Mouse (Mus musculus): ENCODE results near the gene Bst2. TPM values are rescaled to one million over a fixed set of nuclear protein-coding genes. Genes with fewer than 3 reads are reported as not detected.

Gene Bst2
- polyA plus RNA-seq, 2 experiments, result 12.2 to 41.1 TPM

DNA sequence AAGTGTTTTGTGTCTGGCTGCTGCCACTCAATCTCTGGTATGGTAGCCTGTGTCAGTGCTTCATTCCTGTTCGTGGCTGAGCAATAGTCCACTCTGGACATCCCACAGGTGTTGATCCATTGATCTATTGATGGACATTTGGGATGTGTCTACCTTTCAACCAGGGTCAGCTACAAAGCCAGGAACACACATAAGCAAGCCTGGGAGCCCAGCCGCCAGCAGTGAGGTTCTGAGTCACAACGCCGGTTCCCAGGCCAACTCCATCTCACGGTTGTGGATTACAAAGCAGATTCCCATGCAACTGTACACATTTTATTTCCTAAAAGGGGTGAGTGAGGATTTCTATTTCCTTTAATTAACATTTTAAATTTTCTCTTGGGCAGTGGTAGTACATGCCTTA is 23.5 kb upstream of the Bst2 start:
- Histone ChIP-seq H3K9ac (replicated peaks) (no peak overlapping the region), H3K4me3 (ENCODE audit: insufficient read depth in 1 of 2, low read depth in 2 of 2, low read length in 2 of 2) (no peak overlapping the region), H3K9me3 (ENCODE audit: control insufficient read depth, low read length) (no peaks in the 10 kb centered on the region; the same call in 1 of the 2 replicates), H3K27ac (no peak overlapping the region), H3K4me2 (ENCODE audit: low read depth) (no peak overlapping the region), H3K27me3 (ENCODE audit: control insufficient read depth, insufficient read depth, low read length) (peaks cover 14% of the 10 kb centered on the region), H3K36me3 (replicated peaks; ENCODE audit: control insufficient read depth, insufficient read depth, low read depth) (no peaks in the 10 kb centered on the region), H3K4me1 (replicated peaks; ENCODE audit: control insufficient read depth in 2 of 2, insufficient read depth in 2 of 2, low read length in 1 of 2) (peaks cover 9 to 15% of the 10 kb centered on the region in 2 experiments; a peak in 3 of 4 replicates)
- DNase-seq (ENCODE audit: low read depth in 3 of 3, low spot score in 3 of 3) (no peak), ATAC-seq (ENCODE audit: insufficient read depth) (no peak)
- WGBS (ENCODE audit: insufficient replicate concordance), result 82% methylated on average over 5 of the region's 5 CpGs
- TF ChIP-seq CTCF (IDR thresholded peaks at IDR 0.05; ENCODE audit: low read depth) (no peak), EP300 (IDR thresholded peaks at IDR 0.05; ENCODE audit: low read depth) (no peak)

DNA sequence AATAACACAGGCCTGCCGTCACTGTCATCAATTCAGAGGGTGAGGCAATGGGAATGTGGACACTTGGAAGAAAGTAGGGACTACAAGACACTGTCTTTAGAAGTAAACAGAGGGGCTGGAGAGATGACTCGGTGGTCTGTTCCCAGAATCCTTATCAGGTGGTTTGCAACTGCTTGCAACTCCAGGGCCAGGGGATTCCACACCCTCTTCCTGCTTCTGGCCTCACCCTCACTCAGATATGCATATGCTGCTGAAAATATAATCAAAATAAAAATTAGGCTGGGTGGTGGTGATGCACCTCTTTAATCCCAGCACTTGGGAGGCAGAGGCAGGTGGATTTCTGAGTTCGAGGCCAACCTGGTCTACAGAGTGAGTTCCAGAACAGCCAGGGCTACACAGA is 22.8 kb upstream of the Bst2 start:
- ATAC-seq (ENCODE audit: insufficient read depth), result peak; percentile 34; the same call in 1 of the 2 replicates
- no peak for DNase-seq (ENCODE audit: low read depth in 3 of 3, low spot score in 3 of 3)
- H3K4me2 ChIP-seq (ENCODE audit: low read depth), result peak overlapping the region; percentile 94; the same call in 1 of the 2 replicates
- H3K27ac ChIP-seq, result no peak overlapping the region
- H3K36me3 ChIP-seq (replicated peaks; ENCODE audit: control insufficient read depth, insufficient read depth, low read depth), result no peaks in the 10 kb centered on the region
- no peak overlapping the region for H3K9ac ChIP-seq (replicated peaks)
- no peaks in the 10 kb centered on the region; the same call in 1 of the 2 replicates for H3K9me3 ChIP-seq (ENCODE audit: control insufficient read depth, low read length)
- H3K4me1 ChIP-seq (replicated peaks; ENCODE audit: control insufficient read depth in 2 of 2, insufficient read depth in 2 of 2, low read length in 1 of 2), result peaks cover 9 to 15% of the 10 kb centered on the region in 2 experiments; a peak in 3 of 4 replicates
- H3K27me3 ChIP-seq (ENCODE audit: control insufficient read depth, insufficient read depth, low read length), result peaks cover 14% of the 10 kb centered on the region
- TF ChIP-seq EP300 (IDR thresholded peaks at IDR 0.05; ENCODE audit: low read depth) (no peak), CTCF (IDR thresholded peaks at IDR 0.05; ENCODE audit: low read depth) (no peak)
- no peak overlapping the region for H3K4me3 ChIP-seq (ENCODE audit: insufficient read depth in 1 of 2, low read depth in 2 of 2, low read length in 2 of 2)
- WGBS (ENCODE audit: insufficient replicate concordance), result 29% methylated on average over 3 of the region's 3 CpGs

DNA sequence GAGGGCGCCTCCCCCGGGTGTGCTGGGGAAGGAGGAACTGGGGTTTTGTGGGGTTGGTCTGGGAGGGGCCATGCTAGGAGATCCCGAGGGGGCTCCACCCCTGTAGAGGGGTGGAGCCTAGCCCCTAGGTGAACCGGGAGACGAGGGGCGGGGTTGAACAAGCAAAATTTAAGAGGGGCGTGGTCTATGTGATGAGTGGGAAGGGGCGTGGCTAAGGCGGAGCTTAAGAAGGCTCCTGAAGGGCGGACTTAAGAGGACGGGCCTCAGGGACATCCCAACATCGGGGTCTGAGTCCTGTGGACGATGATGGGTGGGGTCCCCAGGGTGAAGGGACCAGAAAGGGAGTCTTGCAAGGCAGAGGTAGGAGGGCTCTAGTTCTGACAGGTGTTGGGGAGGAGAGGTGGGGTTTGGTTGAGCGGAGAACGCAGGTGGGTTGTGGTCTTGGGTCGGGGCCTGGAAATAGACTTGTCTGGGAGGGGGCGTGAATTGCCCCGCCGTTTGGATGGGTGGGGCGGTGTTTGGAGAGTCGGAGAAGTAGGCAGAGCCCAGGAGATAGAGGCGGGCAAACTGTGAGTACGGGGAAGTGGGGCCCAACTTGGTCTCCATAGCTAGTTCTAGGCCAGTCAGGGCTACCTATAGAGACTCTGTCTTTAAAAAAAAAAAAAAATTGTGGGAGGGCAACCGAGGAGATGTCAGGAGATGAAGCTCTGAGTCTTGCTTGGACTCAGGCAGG is 21.9 kb upstream of the Bst2 start:
- H3K27me3 ChIP-seq (ENCODE audit: control insufficient read depth, insufficient read depth, low read length), result peaks cover 14% of the 10 kb centered on the region
- peak overlapping the region; percentile 24; the same call in 1 of the 2 replicates for H3K9ac ChIP-seq (replicated peaks)
- DNase-seq (ENCODE audit: low read depth in 3 of 3, low spot score in 3 of 3), result peak; percentile 52 to 86 (median 62)
- H3K4me3 ChIP-seq (ENCODE audit: insufficient read depth in 1 of 2, low read depth in 2 of 2, low read length in 2 of 2), result peak overlapping the region; percentile 62 to 69
- no peak for TF ChIP-seq EP300 (IDR thresholded peaks at IDR 0.05; ENCODE audit: low read depth)
- peak; percentile 36; the same call in 1 of the 2 replicates for TF ChIP-seq CTCF (IDR thresholded peaks at IDR 0.05; ENCODE audit: low read depth)
- no peak overlapping the region for H3K27ac ChIP-seq
- H3K4me1 ChIP-seq (replicated peaks; ENCODE audit: control insufficient read depth in 2 of 2, insufficient read depth in 2 of 2, low read length in 1 of 2), result peaks cover 9 to 23% of the 10 kb centered on the region in 2 experiments
- H3K9me3 ChIP-seq (ENCODE audit: control insufficient read depth, low read length), result no peaks in the 10 kb centered on the region; the same call in 1 of the 2 replicates
- H3K36me3 ChIP-seq (replicated peaks; ENCODE audit: control insufficient read depth, insufficient read depth, low read depth), result no peaks in the 10 kb centered on the region
- peak; percentile 77 for ATAC-seq (ENCODE audit: insufficient read depth)
- H3K4me2 ChIP-seq (ENCODE audit: low read depth), result peak overlapping the region; percentile 94
- WGBS (ENCODE audit: insufficient replicate concordance), result 2% methylated on average over 24 of the region's 24 CpGs

DNA sequence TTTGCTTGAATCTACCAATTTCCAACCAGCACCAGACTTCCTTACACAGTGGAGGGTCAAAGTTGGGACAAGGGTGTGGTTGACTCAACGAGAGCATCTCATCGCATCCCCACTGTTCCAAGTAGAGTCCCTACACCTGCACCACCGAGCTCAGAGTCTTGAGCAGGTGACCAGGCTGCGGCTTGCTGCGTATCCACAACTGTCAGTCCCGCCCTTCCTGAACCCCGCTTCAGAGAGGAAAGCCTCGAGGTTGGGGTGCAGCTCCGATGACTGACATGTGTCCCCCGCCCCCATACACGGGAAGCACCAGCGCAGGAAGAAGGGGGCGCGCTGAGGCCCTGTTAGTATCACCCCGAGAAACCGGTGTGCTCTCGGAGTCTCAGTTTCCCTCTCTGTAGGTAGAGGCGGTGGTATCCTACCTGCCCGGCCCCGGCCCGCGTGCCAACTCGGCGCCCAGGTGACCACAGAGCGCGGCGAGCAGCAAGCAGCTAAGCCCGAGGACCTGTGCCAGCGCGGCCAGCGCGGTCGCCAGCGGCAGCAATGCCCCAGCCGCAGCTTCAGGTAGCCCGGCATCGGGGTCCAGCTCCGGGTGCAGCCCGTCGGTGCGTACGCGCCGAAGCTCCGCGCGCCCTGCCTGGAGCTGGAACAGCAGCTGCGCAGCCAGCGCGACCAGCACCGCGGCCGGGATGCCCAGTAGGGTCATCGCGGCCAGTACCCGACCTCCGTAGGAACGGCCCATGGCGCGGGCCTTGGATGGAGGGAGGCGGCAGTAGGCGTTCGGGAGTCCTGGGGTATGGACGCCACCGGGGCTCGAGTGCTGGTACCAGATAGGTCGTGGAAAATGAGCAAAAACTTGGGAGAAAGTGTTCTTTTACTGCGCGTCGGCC is 21.1 kb upstream of the Bst2 start, which contains the start of gene Tmem221:
Tmem221 (minus strand) TSS at position 801 of the 887 bp plus-strand sequence.
- peak within 1 kb of the TSS; percentile 24; the same call in 1 of the 2 replicates for H3K9ac ChIP-seq (replicated peaks)
- H3K36me3 ChIP-seq (replicated peaks; ENCODE audit: control insufficient read depth, insufficient read depth, low read depth), result no peaks in the 10 kb centered on the region
- peak within 1 kb of the TSS; percentile 94 for H3K4me2 ChIP-seq (ENCODE audit: low read depth)
- H3K27me3 ChIP-seq (ENCODE audit: control insufficient read depth, insufficient read depth, low read length), result peaks cover 14% of the 10 kb centered on the region
- no peaks in the 10 kb centered on the region for H3K9me3 ChIP-seq (ENCODE audit: control insufficient read depth, low read length)
- WGBS (ENCODE audit: insufficient replicate concordance), result 5% methylated on average over 69 of the region's 70 CpGs
- no peak within 1 kb of the TSS for H3K27ac ChIP-seq
- H3K4me3 ChIP-seq (ENCODE audit: insufficient read depth in 1 of 2, low read depth in 2 of 2, low read length in 2 of 2), result peak within 1 kb of the TSS; percentile 62 to 69
- no peak for TF ChIP-seq EP300 (IDR thresholded peaks at IDR 0.05; ENCODE audit: low read depth)
- no peak; the same call in 1 of the 2 replicates for TF ChIP-seq CTCF (IDR thresholded peaks at IDR 0.05; ENCODE audit: low read depth)
- DNase-seq (ENCODE audit: low read depth in 3 of 3, low spot score in 3 of 3) (no peak), ATAC-seq (ENCODE audit: insufficient read depth) (peak; percentile 5; the same call in 1 of the 2 replicates)
- peaks cover 9 to 29% of the 10 kb centered on the region in 2 experiments for H3K4me1 ChIP-seq (replicated peaks; ENCODE audit: control insufficient read depth in 2 of 2, insufficient read depth in 2 of 2, low read length in 1 of 2)
